Mouse (Mus musculus): ENCODE measurements around the gene Immp2l.
"Not testable (repeated sequence)": the region's sequence is repeated elsewhere in the genome, so short reads cannot be mapped to it uniquely, and the experiment has no call there.

The Immp2l gene

GRCm38 (mm10) chr12:41716946-41717345, 693.1 kb downstream of the Immp2l start:
- DNase-seq, result no peak

GRCm38 (mm10) chr12:41724585-41724984, 700.7 kb downstream of the Immp2l start:
- DNase-seq, result no peak

DNA sequence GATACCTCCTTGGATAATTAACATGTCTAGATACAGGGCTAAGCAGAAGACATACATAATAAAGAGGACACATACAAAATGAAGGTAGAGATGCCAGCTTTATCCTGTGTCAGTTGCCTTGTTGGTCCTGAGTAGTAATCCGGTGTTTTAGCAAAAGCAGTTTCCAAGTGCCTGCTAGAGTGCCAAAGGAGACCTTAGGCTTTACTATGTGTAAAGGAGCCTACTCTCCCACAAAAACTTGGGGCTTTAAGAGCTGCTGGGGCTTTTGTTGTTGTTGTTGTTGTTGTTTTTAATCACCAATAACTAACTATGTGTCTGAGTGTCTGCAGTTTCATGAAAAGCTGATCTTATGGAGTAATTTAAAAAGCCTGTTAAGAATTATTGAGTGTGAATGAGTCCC, 702.8 kb downstream of the Immp2l start:
- no peak for DNase-seq

- DNase-seq, result no peak
These were observed 703.3 kb downstream of the Immp2l start for GRCm38 (mm10) chr12:41727221-41727620.

DNA sequence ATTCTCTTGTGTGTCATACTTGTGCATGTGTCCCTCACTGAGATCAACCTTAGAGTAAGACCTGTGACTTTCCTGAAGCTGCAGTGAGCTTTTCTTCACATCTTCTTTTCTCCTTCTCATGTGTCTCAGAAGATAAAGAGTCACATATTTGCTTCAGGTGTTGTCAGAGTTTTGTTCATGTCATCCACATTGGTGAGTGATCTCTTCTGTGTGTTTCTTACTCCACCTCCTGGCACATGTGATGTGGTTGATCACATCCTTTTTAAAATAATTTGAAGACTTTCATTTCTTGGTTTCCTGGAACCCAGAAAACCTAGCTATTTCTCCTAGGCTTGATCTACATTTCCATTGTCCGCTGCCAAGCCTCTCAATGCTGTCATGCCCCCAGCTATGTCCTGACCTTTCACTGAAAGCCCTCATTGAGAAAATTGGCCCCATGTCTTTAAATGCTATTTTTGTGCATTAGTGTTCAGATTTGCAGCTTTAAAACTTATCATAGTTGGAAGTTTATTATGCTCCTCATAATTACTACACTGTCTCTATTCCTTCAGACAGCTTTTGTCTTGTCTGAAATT, 704.0 kb downstream of the Immp2l start:
- DNase-seq, result no peak

- no peak for DNase-seq
These were observed 704.6 kb downstream of the Immp2l start for GRCm38 (mm10) chr12:41728467-41728866.

GRCm38 (mm10) chr12:41729780-41730179, 705.9 kb downstream of the Immp2l start:
- no peak for DNase-seq

GRCm38 (mm10) chr12:41733168-41733567, 709.3 kb downstream of the Immp2l start:
- DNase-seq, result no peak

DNA sequence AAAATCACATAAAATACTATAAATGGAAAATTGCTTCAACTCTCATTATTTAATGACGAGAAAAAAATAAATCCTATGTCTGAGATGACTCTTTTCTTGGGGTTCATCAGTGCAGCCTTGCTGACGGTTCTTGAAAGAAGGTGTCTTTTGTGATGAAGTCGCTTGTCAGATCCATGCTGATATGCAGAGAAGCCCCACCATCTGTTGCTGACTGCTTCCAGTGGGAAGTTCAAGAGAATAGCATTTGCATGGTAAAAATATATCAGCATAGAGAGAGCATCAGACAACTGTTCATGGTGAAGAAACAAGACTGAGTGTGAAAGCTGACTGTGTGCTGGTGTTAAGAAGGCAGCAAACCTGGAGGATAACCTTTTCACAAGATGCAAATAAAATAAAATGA, 719.0 kb downstream of the Immp2l start:
- no peak for DNase-seq

GRCm38 (mm10) chr12:41763396-41763795, 739.5 kb downstream of the Immp2l start:
- DNase-seq, result no peak

DNA sequence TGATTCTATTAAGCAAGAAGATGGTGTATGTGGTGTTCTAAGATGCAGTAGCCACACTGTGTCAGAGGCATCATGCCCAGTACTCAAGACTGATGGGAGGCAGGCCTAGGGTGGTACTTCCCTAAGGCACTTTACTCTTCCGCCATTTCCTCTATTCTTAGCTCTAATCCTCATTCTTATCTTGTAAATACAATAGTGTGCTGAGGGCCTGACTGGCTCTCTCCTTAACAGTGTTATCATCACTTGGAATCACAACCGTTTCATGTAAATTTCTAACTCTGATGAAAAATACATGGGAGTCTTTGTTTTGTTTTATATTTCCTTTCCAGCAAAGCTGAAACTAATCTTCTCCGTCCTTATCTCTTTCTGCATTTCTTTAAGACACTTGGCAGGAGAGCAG, 750.1 kb downstream of the Immp2l start:
- DNase-seq, result no peak

DNA sequence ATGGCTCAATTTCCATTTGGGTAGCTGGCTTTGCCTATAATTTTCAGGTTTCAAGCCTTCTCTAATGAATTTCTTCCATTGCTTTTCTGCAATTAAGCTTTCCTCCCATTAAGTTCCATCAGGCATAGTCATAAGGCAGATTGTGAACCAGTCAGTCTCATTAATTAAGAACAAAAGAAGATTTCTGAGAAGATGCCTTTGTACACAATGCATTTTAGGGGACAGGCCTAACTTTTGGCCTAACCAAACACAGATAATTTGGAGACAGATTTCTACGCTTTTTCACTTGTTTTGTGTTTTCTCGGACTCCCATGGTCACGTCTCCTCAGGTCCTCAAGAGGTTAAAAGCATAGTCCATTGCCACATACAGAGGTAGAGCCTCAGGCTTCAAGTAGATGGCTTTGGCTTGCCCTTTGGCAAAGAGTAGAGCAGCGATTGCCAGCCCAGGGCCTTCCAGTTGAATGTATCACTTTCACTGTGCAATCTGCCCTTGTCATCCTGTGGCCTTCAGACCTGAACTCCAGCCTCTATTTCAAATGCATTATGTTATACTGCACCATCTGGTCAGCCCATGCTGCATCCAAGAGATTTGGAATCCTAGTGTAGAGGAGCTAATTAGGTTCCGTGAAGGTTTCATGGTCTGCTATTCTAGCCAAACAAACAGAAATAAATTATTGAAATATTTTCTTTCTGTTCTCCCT, 750.9 kb downstream of the Immp2l start:
- no peak for DNase-seq

DNA sequence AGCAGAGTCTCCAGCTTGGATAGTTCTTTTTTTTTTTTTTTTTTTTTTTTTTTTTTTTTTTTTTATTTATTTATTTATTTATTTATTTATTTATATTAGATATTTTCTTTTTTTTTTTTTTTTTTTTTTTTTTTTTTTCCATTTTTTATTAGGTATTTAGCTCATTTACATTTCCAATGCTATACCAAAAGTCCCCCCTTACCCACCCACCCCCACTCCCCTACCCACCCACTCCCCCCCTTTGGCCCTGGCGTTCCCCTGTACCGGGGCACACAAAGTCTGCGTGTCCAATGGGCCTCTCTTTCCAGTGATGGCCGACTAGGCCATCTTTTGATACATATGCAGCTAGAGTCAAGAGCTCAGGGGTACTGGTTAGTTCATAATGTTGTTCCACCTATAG, 753.9 kb downstream of the Immp2l start:
- not testable (repeated sequence) for DNase-seq

DNA sequence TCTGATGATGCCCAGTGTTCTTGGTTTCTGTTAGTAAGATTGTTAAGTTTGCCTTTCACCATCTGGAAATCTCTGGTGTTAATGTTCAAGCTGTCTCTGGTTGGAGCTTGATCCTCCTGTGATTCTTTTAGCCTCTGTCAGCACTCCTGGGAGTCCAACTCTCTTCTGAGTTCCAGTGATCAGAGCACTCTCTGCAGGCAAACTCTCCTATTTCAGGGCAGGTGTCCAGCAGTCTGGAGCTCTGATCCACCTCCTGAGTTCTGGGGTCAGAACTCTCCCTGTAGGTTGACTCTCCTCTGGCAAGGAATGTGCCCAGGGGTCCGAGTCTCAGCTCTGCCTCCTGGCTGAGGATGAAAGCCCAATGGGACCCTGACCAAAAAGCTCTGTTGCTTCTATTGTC, 769.8 kb downstream of the Immp2l start:
- DNase-seq, result not testable (repeated sequence)

DNA sequence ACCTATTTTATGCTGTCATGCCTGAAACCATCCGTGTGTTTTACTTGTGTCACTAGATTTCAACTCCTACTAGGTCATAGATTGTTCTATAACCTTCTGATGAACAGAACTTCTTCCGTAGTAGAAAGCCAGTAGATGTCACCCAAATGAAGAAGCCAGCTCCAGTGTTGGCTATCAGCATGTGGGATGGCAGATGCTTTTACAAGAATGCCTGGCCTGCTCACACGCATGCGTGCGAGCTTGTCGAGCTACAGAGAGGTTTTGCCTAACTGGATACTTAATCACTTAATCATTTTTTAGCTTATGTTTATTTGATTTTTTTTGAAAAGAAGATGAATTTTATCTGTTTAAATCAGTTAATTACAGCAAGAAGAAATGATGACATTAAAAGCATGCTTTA, 805.6 kb downstream of the Immp2l start:
- no peak for DNase-seq

DNA sequence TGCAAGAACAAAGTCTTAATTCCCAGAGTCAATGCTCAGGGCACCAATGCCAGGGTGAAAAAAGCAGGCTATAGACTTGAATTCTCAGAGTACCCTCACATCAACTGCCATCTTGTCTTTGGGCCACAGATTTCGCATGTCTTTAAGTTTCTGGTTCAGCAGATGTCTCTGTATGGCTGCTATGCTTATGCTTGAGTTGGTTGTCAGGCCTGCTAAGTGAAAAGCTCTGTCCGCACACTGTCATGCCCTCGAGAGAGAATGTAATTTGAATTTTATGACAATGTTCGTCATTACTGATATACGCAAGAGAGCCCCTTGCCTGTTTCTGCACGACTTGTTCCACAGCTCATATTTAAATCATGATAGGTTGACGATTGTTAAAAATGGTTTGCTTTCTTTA, 807.8 kb downstream of the Immp2l start:
- no peak for DNase-seq

GRCm38 (mm10) chr12:41834646-41835045, 810.8 kb downstream of the Immp2l start:
- no peak for DNase-seq

DNA sequence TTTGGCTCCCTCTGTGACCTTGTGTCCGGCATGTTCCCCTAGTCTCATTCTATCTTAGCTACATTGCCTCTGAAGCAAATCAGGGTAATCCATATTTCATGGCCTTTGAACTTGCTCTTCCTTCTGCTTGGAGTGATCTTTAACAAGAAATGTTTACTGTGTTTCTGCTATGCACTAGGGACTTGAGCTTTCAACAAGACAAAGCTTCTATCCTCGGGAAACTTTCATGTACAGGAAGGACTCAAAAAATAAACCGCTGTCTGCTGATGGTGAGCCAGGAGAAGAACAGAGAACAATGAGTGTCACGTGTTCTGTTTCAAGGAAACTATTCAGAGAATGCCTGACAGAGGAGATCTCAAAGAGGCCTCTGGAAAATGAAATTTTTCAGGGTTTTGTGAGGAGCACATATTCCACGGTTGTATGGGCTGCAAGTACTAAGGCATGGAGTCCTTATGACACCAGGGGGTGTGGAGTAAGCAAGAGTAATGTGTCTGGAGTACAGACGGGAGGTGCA, 814.5 kb downstream of the Immp2l start:
- no peak for DNase-seq

DNA sequence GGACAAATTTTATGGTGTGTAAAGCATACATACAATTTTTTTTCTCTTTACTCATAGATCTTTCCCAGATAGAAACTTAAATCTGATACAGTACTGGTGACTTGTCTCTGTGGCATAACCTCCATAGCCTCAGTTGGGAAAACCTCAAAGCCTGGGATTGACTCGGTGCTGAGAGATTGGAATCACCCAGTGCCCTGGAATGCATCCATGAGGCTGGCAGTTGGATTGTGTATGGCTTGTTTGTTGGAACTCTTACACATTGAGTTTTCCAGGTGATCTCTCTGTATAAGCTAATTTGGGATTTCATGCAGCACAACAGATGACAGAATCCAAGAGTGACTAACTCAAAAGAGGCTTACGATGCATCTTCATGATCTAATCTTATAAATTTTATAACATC, 815.4 kb downstream of the Immp2l start:
- DNase-seq, result no peak

DNA sequence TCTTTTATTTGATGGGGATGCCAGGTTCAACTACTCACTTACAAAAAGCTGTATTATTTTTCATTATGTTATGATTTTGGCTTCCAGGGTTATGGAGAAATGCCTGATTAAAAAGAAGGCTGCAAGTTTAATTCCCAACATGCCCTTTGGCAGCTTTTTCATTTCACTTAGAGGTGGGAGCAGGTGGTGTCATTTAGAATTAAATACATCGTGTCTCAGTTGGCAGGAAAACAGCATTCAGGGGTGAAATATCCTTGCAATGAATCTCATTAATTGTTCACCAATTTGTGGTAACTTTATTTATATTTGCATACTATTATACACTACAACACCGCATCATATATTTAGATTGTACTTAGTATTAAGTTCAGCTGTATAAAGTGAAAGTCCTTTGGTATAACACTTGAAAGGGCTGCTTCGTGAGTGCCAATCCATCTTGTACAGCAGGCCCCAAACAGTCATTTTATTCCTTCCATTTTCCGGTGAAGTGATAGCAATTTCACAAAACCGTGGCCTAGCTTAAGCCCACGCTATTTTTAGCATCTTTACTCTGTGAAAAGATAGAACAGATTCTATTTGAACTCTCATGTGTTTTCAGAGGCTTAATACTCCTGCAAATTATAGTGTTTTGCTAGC, 818.9 kb downstream of the Immp2l start:
- no peak for DNase-seq

DNA sequence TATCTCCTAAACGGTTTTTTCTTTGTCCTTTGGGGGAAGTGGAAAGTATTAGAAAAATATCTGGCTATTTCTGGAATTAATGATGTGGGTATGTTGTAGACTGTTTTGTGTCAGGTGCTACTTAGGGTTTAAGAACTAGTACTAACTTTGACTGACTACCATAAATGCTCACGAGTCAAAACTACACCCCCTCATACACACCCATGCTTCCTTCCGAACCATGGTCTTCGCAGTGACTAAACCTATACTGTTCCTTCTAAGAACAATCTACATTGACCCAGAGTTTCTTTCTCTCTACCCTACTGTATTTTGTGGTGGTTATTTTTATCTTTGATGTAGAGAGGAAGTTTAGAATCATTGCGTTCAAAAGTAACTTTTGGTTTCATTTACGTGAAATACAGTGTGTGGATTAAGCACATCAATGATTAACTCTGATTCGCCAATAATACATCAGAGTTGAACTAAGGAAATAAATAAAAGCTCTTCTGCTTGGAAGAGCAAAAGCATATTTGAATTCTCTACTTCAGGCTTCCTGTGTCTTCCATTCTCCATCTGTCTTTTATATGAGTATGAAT, 828.1 kb downstream of the Immp2l start:
- no peak for DNase-seq

DNA sequence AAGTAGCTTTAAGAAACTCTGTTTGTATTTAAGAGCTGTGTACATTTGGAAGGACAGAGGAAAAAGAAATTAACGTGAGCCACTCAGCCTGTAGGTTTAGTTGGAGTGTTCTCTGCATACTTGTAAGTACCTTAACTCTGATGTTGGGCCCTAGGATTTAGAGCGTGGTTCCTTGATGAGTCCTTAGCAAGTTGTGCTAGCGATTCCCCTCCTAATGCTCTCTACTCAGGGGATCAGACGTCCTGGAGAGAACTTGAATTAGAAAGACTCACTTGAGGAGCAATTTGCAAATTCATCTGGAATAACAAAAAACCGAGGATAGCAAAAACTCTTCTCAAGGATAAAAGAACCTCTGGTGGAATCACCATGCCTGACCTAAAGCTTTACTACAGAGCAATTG, 835.8 kb downstream of the Immp2l start:
- not testable (repeated sequence) for DNase-seq

DNA sequence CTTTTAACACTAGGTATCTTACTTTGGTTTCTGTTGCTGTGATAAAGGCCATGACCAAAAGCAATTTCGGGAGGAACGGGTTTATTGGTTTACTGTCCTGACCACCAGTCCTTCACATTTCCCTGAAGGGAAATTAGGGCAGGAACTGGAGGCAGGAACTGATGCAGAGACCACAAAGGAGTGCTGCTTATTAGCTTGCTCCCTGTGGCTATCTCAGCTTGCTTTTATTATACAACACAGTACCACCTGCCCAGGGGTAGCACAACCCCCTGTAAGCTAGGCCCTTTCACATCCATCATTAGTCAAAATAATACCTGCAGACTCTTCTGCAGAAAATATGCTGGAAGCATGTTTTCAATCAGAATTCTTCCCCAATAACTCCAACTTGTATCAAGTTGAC, 844.4 kb downstream of the Immp2l start:
- no peak for DNase-seq

DNA sequence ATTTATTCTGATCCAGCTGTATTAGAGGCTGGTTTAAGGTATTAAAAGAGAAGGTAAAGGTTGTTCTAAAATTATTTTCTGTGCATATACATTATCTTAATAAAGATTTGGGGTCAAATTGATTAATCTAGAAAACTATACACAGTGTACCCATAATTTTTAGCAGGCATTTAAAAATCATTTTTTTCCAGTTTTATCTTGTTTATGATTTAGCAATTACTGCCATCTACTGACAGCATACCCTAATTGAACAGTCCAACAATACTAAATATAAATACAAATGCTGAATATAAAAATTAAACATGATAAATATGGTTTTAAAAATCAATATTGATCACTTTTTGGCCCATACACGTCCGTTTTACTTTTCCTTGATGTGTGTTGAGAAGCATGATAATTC, 850.1 kb downstream of the Immp2l start:
- no peak for DNase-seq

Data from liver (tissue).